ENCODE assay signal across 21 mouse cellular contexts in the genomic region with DNA sequence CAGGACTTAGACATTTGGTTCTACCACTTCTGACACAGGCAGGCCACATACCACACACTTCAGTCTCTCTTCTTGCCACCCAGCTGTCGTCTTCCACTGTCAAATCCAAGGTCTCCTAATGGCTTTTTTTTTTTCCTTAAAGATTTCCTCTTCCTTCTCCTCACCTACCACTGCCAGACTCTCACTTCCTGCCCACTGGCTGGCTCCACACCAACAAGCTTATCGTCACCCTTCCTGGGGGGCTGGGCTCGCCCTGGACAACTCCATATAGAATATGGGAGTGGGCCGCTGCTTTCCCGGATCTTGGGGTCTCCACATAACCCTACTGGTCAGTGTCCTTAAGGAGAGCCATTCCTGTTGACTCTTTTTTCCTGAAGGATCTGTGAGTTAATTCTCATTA. TPM values are rescaled to one million over a fixed set of nuclear protein-coding genes. Genes with fewer than 3 reads are reported as not detected.
DNase-seq lines count a peak whose midpoint lies in the region; ATAC-seq and TF ChIP-seq lines count a peak whose summit lies in the region.
"Had no signal": no experiment of that assay in that cellular context is flagged by ENCODE, and none has a peak within 500 bp of the region (broad histone marks: within the 10 kb centered on the region; RNA-seq: fewer than 3 reads in every experiment).

No protein-coding gene starts in this region.

- peaks cover 16% of the 10 kb centered on the region for H3K9me3 ChIP-seq in heart, embryonic 12.5 days (replicated peaks)
- no peaks in the 10 kb centered on the region; the same call in 1 of the 2 replicates for H3K9me3 ChIP-seq in lung, embryonic 14.5 days (ENCODE audit: low read depth, low read length)
- H3K9me3 ChIP-seq: hindbrain, embryonic 15.5 days; stomach, embryonic 15.5 days had no signal

- no peak for TF ChIP-seq CTCF in lung, embryonic 14.5 days (IDR thresholded peaks at IDR 0.05; ENCODE audit: low read depth)

- peaks cover 30% of the 10 kb centered on the region for H3K27me3 ChIP-seq in heart, embryonic 12.5 days (replicated peaks)
- no peaks in the 10 kb centered on the region for H3K27me3 ChIP-seq in lung, embryonic 14.5 days (ENCODE audit: insufficient read depth, low read length)
- H3K27me3 ChIP-seq: forebrain, embryonic 13.5 days; hindbrain, embryonic 15.5 days; stomach, embryonic 15.5 days had no signal

- 56% methylated on average over 5 of the region's 5 CpGs for WGBS in heart, embryonic 12.5 days
- 53% methylated on average over 5 of the region's 5 CpGs for WGBS in lung, embryonic 14.5 days

- peak; percentile 24 for DNase-seq in adrenal gland, adult 2 months
- DNase-seq in adrenal gland, adult 8-10 months: no peak
- DNase-seq in heart, adult 9 months (ENCODE audit: low spot score in 2 of 2): no peak
- DNase-seq in lung, embryonic 14.5 days: no peak
- no peak for DNase-seq in lung, postnatal 25 days (ENCODE audit: low spot score)
- no peak for DNase-seq in right cerebral cortex, postnatal 25 days
- DNase-seq: cerebellum, adult 8-10 months; cerebellum, postnatal 36 days; gastrocnemius, postnatal 36 days; layer of hippocampus, postnatal 36 days; right cerebral cortex, adult 18-20 months; thymus, postnatal 25 days had no signal

- peak overlapping the region; percentile 47; the same call in 1 of the 2 replicates for H3K27ac ChIP-seq in heart, embryonic 12.5 days (ENCODE audit: poor library complexity, severe bottlenecking)
- peak overlapping the region; percentile 42; the same call in 1 of the 2 replicates for H3K27ac ChIP-seq in lung, embryonic 14.5 days (ENCODE audit: low read depth)
- H3K27ac ChIP-seq: forebrain, embryonic 13.5 days; heart, embryonic 13.5 days; hindbrain, embryonic 15.5 days; kidney, postnatal 0 days; layer of hippocampus, adult 2 months; stomach, embryonic 15.5 days had no signal

- H3K9ac ChIP-seq in heart, embryonic 12.5 days: no peak overlapping the region
- H3K9ac ChIP-seq in lung, embryonic 14.5 days: no peak overlapping the region
- H3K9ac ChIP-seq: forebrain, embryonic 13.5 days; heart, embryonic 13.5 days; hindbrain, embryonic 15.5 days; stomach, embryonic 15.5 days had no signal

- peaks cover 51% of the 10 kb centered on the region for H3K4me1 ChIP-seq in heart, embryonic 12.5 days (replicated peaks)
- peaks cover 33% of the 10 kb centered on the region for H3K4me1 ChIP-seq in lung, embryonic 14.5 days (ENCODE audit: insufficient read depth)

- no peak overlapping the region for H3K4me2 ChIP-seq in heart, embryonic 12.5 days
- no peak overlapping the region for H3K4me2 ChIP-seq in lung, embryonic 14.5 days
- H3K4me2 ChIP-seq: forebrain, embryonic 13.5 days; heart, embryonic 13.5 days; hindbrain, embryonic 15.5 days; midbrain, embryonic 11.5 days; stomach, embryonic 15.5 days had no signal

- H3K4me3 ChIP-seq in heart, embryonic 12.5 days: no peak overlapping the region
- no peak overlapping the region for H3K4me3 ChIP-seq in lung, embryonic 14.5 days (ENCODE audit: low read depth, low read length)
- H3K4me3 ChIP-seq: forebrain, embryonic 13.5 days; heart, embryonic 13.5 days; hindbrain, embryonic 15.5 days; layer of hippocampus, adult 2 months; stomach, embryonic 15.5 days had no signal

- peaks cover 11% of the 10 kb centered on the region for H3K36me3 ChIP-seq in heart, embryonic 12.5 days
- H3K36me3 ChIP-seq in lung, embryonic 14.5 days (ENCODE audit: insufficient read depth): 0 out of 2 replicates have a peak, but pooled peaks cover 5% of the 10 kb centered on the region

- ATAC-seq in heart, embryonic 12.5 days (ENCODE audit: insufficient number of reproducible peaks, low FRiP score): no peak
- ATAC-seq in lung, embryonic 14.5 days (ENCODE audit: insufficient read depth): no peak
- ATAC-seq: activated CD4-positive, CD25-positive, alpha-beta regulatory T cell, adult 4 months; forebrain, embryonic 13.5 days had no signal

RNA-seq across cellular contexts. Expression of gene Srgap1, which starts 26.9 kb away (rescaled TPM):
- 1 to 10 TPM; 1.2 to 2.4 TPM for total RNA-seq in adrenal gland, adult 2 months (2021)
- 0.75 and 0.88 TPM in 2 replicates for polyA plus RNA-seq in adrenal gland, adult 2 months (2012; rRNA removed)
- total RNA-seq in adrenal gland, adult 8-10 months (2022): 1 to 10 TPM; 1.2 to 2.0 (median 1.6) TPM
- 8.5 and 8.6 TPM in 2 replicates for polyA plus RNA-seq in heart, embryonic 12.5 days (2016; fragmentation: Nextera tagmentation; extraction: Ambion mirVana)
- 12.0 and 12.7 TPM in 2 replicates for polyA plus RNA-seq in lung, embryonic 14.5 days (2014; fragmentation: Nextera tagmentation; extraction: Ambion mirVana)
